Mouse (Mus musculus): ENCODE data around the gene Zp2. TPM values are rescaled to one million over a fixed set of nuclear protein-coding genes. Genes with fewer than 3 reads are reported as not detected.

Zp2 gene
- polyA plus RNA-seq, 1 experiment from 2014 or later = not detected

GRCm38 (mm10) chr7:120156841-120157409, 11.8 kb upstream of the Zp2 start:
- Histone ChIP-seq H3K27ac (ENCODE audit: low read length) (peak overlapping the region; percentile 82), H3K9ac (replicated peaks; ENCODE audit: low read depth, low read length) (no peak overlapping the region), H3K27me3 (replicated peaks; ENCODE audit: control insufficient read depth, insufficient read depth, low read length) (peaks cover 19% of the 10 kb centered on the region), H3K9me3 (ENCODE audit: control insufficient read depth, low read length) (no peaks in the 10 kb centered on the region), H3K4me3 (replicated peaks; ENCODE audit: low read length) (no peak overlapping the region), H3K4me1 (replicated peaks; ENCODE audit: control insufficient read depth, insufficient read depth, low read length) (peaks cover 18% of the 10 kb centered on the region), H3K4me2 (ENCODE audit: low read length) (no peak overlapping the region), H3K36me3 (ENCODE audit: control insufficient read depth, insufficient read depth) (no peaks in the 10 kb centered on the region)
- 2% methylated on average over 2 of the region's 2 CpGs for WGBS
- peak; percentile 82 for ATAC-seq

- no peak for ATAC-seq
- no peaks in the 10 kb centered on the region for H3K36me3 ChIP-seq (ENCODE audit: control insufficient read depth, insufficient read depth)
- no peak overlapping the region for H3K27ac ChIP-seq (ENCODE audit: low read length)
- H3K27me3 ChIP-seq (replicated peaks; ENCODE audit: control insufficient read depth, insufficient read depth, low read length) = peaks cover 23% of the 10 kb centered on the region
- no peak overlapping the region for H3K4me3 ChIP-seq (replicated peaks; ENCODE audit: low read length)
- H3K9ac ChIP-seq (replicated peaks; ENCODE audit: low read depth, low read length) = no peak overlapping the region
- H3K4me2 ChIP-seq (ENCODE audit: low read length) = no peak overlapping the region
- WGBS = 78% methylated on average over 2 of the region's 2 CpGs
- H3K9me3 ChIP-seq (ENCODE audit: control insufficient read depth, low read length) = no peaks in the 10 kb centered on the region
- no peaks in the 10 kb centered on the region for H3K4me1 ChIP-seq (replicated peaks; ENCODE audit: control insufficient read depth, insufficient read depth, low read length)
Observed at GRCm38 (mm10) chr7:120150898-120151297, 5.8 kb upstream of the Zp2 start.

GRCm38 (mm10) chr7:120150257-120150656, 5.2 kb upstream of the Zp2 start:
- Histone ChIP-seq H3K4me2 (ENCODE audit: low read length) (no peak overlapping the region), H3K36me3 (ENCODE audit: control insufficient read depth, insufficient read depth) (no peaks in the 10 kb centered on the region), H3K9ac (replicated peaks; ENCODE audit: low read depth, low read length) (no peak overlapping the region), H3K9me3 (ENCODE audit: control insufficient read depth, low read length) (no peaks in the 10 kb centered on the region), H3K27me3 (replicated peaks; ENCODE audit: control insufficient read depth, insufficient read depth, low read length) (peaks cover 22% of the 10 kb centered on the region), H3K27ac (ENCODE audit: low read length) (no peak overlapping the region), H3K4me1 (replicated peaks; ENCODE audit: control insufficient read depth, insufficient read depth, low read length) (no peaks in the 10 kb centered on the region), H3K4me3 (replicated peaks; ENCODE audit: low read length) (no peak overlapping the region)
- no peak for ATAC-seq
- WGBS = 12% methylated on average over 3 of the region's 3 CpGs

DNA sequence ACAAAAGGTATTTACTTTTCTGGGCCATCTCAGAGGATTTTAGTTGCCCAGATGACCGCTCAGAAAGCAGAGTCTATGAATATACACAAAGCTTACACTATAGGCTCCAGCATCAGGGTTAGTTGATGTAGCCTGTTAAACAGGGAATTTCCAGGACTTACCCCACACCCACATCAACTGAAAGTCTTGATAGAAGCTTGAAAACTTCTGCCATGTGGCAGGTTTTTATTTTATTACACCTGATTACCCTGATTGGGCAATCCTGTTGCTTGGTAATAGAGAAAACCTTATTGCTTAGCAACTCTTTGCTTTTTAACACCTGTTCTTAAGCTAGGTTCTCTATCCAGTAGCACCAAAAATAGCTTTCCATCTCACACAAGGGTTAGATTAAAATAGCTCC, 2.3 kb downstream of the Zp2 start:
- Histone ChIP-seq H3K4me3 (replicated peaks; ENCODE audit: low read length) (no peak overlapping the region), H3K27ac (ENCODE audit: low read length) (no peak overlapping the region), H3K27me3 (replicated peaks; ENCODE audit: control insufficient read depth, insufficient read depth, low read length) (peaks cover 8% of the 10 kb centered on the region; the same call in 1 of the 2 replicates), H3K36me3 (ENCODE audit: control insufficient read depth, insufficient read depth) (no peaks in the 10 kb centered on the region), H3K4me1 (replicated peaks; ENCODE audit: control insufficient read depth, insufficient read depth, low read length) (no peaks in the 10 kb centered on the region), H3K9me3 (ENCODE audit: control insufficient read depth, low read length) (no peaks in the 10 kb centered on the region), H3K9ac (replicated peaks; ENCODE audit: low read depth, low read length) (no peak overlapping the region), H3K4me2 (ENCODE audit: low read length) (no peak overlapping the region)
- 82% methylated on average over 1 of the region's 1 CpGs for WGBS
- ATAC-seq = no peak

DNA sequence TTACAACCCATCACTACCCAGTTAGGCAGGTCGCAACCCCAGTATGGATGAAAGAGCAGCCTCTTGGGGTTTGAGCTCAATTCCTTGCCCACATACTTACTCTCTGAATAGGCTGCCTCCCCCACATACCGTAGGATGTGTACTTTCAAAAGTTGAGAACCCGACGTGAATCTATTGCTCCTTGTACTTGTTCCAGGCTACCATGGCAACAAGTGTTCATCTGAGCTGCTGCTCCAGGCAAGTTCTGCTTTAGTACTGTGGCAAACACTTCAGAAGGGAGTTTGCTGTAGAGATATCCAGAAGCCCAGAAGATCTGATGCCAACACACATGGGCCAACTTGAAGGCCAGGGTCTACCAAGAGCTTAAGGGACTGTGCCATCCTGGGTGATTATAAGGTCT, 16.1 kb downstream of the Zp2 start:
- H3K9ac ChIP-seq (replicated peaks; ENCODE audit: low read depth, low read length) = no peak overlapping the region
- H3K4me1 ChIP-seq (replicated peaks; ENCODE audit: control insufficient read depth, insufficient read depth, low read length) = no peaks in the 10 kb centered on the region
- H3K9me3 ChIP-seq (ENCODE audit: control insufficient read depth, low read length) = no peaks in the 10 kb centered on the region
- ATAC-seq = no peak
- no peak overlapping the region for H3K27ac ChIP-seq (ENCODE audit: low read length)
- 41% methylated on average over 4 of the region's 4 CpGs for WGBS
- H3K4me3 ChIP-seq (replicated peaks; ENCODE audit: low read length) = no peak overlapping the region
- no peak overlapping the region for H3K4me2 ChIP-seq (ENCODE audit: low read length)
- H3K27me3 ChIP-seq (replicated peaks; ENCODE audit: control insufficient read depth, insufficient read depth, low read length) = no peaks in the 10 kb centered on the region
- no peaks in the 10 kb centered on the region for H3K36me3 ChIP-seq (ENCODE audit: control insufficient read depth, insufficient read depth)

DNA sequence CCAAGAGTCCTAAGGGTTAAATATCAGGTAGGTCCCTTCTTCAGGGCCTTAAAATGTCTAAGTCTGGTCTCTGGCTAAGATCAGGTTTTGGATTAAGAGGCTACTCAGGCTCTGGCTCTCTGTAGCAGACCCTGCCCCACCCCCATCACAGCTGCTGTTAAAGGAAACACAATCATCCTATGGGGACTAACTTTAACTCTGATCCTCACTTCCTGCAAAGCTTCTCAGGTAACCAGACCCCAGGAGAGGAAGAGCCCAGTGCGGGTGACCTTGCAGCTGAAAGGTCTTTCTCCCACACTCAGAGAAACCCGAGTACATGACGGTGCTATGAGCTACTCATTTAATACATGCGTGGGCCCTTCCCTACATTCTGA, 17.4 kb downstream of the Zp2 start:
- H3K4me3 ChIP-seq (replicated peaks; ENCODE audit: low read length) = no peak overlapping the region
- H3K27ac ChIP-seq (ENCODE audit: low read length) = no peak overlapping the region
- WGBS = 44% methylated on average over 4 of the region's 4 CpGs
- H3K9me3 ChIP-seq (ENCODE audit: control insufficient read depth, low read length) = no peaks in the 10 kb centered on the region
- ATAC-seq = no peak
- no peaks in the 10 kb centered on the region for H3K27me3 ChIP-seq (replicated peaks; ENCODE audit: control insufficient read depth, insufficient read depth, low read length)
- H3K9ac ChIP-seq (replicated peaks; ENCODE audit: low read depth, low read length) = no peak overlapping the region
- H3K36me3 ChIP-seq (ENCODE audit: control insufficient read depth, insufficient read depth) = no peaks in the 10 kb centered on the region
- no peaks in the 10 kb centered on the region for H3K4me1 ChIP-seq (replicated peaks; ENCODE audit: control insufficient read depth, insufficient read depth, low read length)
- H3K4me2 ChIP-seq (ENCODE audit: low read length) = no peak overlapping the region

GRCm38 (mm10) chr7:120126976-120127685, 18.0 kb downstream of the Zp2 start:
- 13% methylated on average over 5 of the region's 5 CpGs for WGBS
- H3K4me1 ChIP-seq (replicated peaks; ENCODE audit: control insufficient read depth, insufficient read depth, low read length) = no peaks in the 10 kb centered on the region
- H3K9ac ChIP-seq (replicated peaks; ENCODE audit: low read depth, low read length) = no peak overlapping the region
- ATAC-seq = no peak
- H3K9me3 ChIP-seq (ENCODE audit: control insufficient read depth, low read length) = no peaks in the 10 kb centered on the region
- no peak overlapping the region for H3K27ac ChIP-seq (ENCODE audit: low read length)
- H3K4me3 ChIP-seq (replicated peaks; ENCODE audit: low read length) = no peak overlapping the region
- no peaks in the 10 kb centered on the region for H3K27me3 ChIP-seq (replicated peaks; ENCODE audit: control insufficient read depth, insufficient read depth, low read length)
- no peaks in the 10 kb centered on the region for H3K36me3 ChIP-seq (ENCODE audit: control insufficient read depth, insufficient read depth)
- H3K4me2 ChIP-seq (ENCODE audit: low read length) = no peak overlapping the region

GRCm38 (mm10) chr7:120124844-120125243, 20.2 kb downstream of the Zp2 start:
- peak; percentile 93 for ATAC-seq
- Histone ChIP-seq H3K9ac (replicated peaks; ENCODE audit: low read depth, low read length) (no peak overlapping the region), H3K27ac (ENCODE audit: low read length) (no peak overlapping the region), H3K27me3 (replicated peaks; ENCODE audit: control insufficient read depth, insufficient read depth, low read length) (no peaks in the 10 kb centered on the region), H3K4me1 (replicated peaks; ENCODE audit: control insufficient read depth, insufficient read depth, low read length) (no peaks in the 10 kb centered on the region), H3K9me3 (ENCODE audit: control insufficient read depth, low read length) (no peaks in the 10 kb centered on the region), H3K36me3 (ENCODE audit: control insufficient read depth, insufficient read depth) (no peaks in the 10 kb centered on the region), H3K4me2 (ENCODE audit: low read length) (no peak overlapping the region), H3K4me3 (replicated peaks; ENCODE audit: low read length) (no peak overlapping the region)
- WGBS = 2% methylated on average over 3 of the region's 3 CpGs

DNA sequence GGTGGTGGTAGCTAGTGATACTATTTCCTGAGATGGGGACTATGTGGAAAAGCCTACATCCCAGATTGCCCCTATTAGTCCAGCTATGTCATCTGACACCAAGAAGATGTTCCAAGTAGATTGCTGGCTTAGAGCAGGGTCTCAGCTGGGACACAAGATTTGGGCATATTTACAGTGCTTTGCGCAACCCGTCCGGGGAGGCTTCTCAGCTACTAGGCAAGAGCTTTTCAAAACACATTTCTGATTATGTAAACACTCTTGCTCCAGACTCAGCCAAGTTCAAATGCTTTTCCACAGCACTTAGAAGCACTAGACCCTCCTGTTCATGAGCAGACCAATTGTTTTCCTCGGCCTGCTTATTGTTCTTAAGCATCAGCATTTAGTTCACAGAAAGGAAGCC, 21.3 kb downstream of the Zp2 start:
- H3K4me3 ChIP-seq (replicated peaks; ENCODE audit: low read length) = no peak overlapping the region
- WGBS = 81% methylated on average over 4 of the region's 4 CpGs
- no peak overlapping the region for H3K4me2 ChIP-seq (ENCODE audit: low read length)
- H3K9me3 ChIP-seq (ENCODE audit: control insufficient read depth, low read length) = no peaks in the 10 kb centered on the region
- no peaks in the 10 kb centered on the region for H3K36me3 ChIP-seq (ENCODE audit: control insufficient read depth, insufficient read depth)
- no peak overlapping the region for H3K9ac ChIP-seq (replicated peaks; ENCODE audit: low read depth, low read length)
- ATAC-seq = no peak
- H3K4me1 ChIP-seq (replicated peaks; ENCODE audit: control insufficient read depth, insufficient read depth, low read length) = no peaks in the 10 kb centered on the region
- H3K27me3 ChIP-seq (replicated peaks; ENCODE audit: control insufficient read depth, insufficient read depth, low read length) = no peaks in the 10 kb centered on the region
- no peak overlapping the region for H3K27ac ChIP-seq (ENCODE audit: low read length)
